Mouse (Mus musculus) ovary, adult 18-20 months (tissue): Measurements from ENCODE around the gene Cyp2d22.

Experiments used
- DNase-seq: peaks from one replicate; pipeline ENCODE4 v3.0.0; 2022; ENCODE audit warnings: low spot score, mixed read lengths

Gene Cyp2d22

GRCm38 (mm10) chr15:82346580-82347302 is 33.3 kb downstream of the Cyp2d22 start:
- no peak for DNase-seq

- DNase-seq = peak; percentile 96
Measured at GRCm38 (mm10) chr15:82345820-82346470, 34.1 kb downstream of the Cyp2d22 start.

GRCm38 (mm10) chr15:82344971-82345370 is 35.1 kb downstream of the Cyp2d22 start:
- no peak for DNase-seq

GRCm38 (mm10) chr15:82343368-82344287 is 36.4 kb downstream of the Cyp2d22 start:
- no peak for DNase-seq

- no peak for DNase-seq
Measured at GRCm38 (mm10) chr15:82342543-82342935, 37.5 kb downstream of the Cyp2d22 start.

GRCm38 (mm10) chr15:82341675-82342542 is 38.2 kb downstream of the Cyp2d22 start:
- no peak for DNase-seq

GRCm38 (mm10) chr15:82341036-82341501 is 39.0 kb downstream of the Cyp2d22 start:
- DNase-seq = peak; percentile 36

- DNase-seq = no peak
Measured at GRCm38 (mm10) chr15:82340414-82341035, 39.5 kb downstream of the Cyp2d22 start.

GRCm38 (mm10) chr15:82339634-82340254 is 40.3 kb downstream of the Cyp2d22 start:
- DNase-seq = no peak

- no peak for DNase-seq
Measured at GRCm38 (mm10) chr15:82339150-82339549, 40.9 kb downstream of the Cyp2d22 start.

GRCm38 (mm10) chr15:82338593-82339112 is 41.4 kb downstream of the Cyp2d22 start, which contains the start of the genes Naga, Pheta2 and Smdt1:
Gene Naga, minus strand, starts transcription at chr15:82338925.
Gene Pheta2, plus strand, starts transcription at chr15:82338942.
Gene Smdt1, plus strand, starts transcription at chr15:82338959.
- DNase-seq = peak; percentile 92

GRCm38 (mm10) chr15:82337875-82338274 is 42.2 kb downstream of the Cyp2d22 start:
- no peak for DNase-seq

- no peak for DNase-seq
Measured at GRCm38 (mm10) chr15:82336629-82337028, 43.4 kb downstream of the Cyp2d22 start.

GRCm38 (mm10) chr15:82335194-82335593 is 44.9 kb downstream of the Cyp2d22 start:
- no peak for DNase-seq

- DNase-seq = no peak
Measured at GRCm38 (mm10) chr15:82325382-82325781, 54.7 kb downstream of the Cyp2d22 start.

- no peak for DNase-seq
Measured at GRCm38 (mm10) chr15:82322195-82322594, 57.9 kb downstream of the Cyp2d22 start.
